In the genomic region with DNA sequence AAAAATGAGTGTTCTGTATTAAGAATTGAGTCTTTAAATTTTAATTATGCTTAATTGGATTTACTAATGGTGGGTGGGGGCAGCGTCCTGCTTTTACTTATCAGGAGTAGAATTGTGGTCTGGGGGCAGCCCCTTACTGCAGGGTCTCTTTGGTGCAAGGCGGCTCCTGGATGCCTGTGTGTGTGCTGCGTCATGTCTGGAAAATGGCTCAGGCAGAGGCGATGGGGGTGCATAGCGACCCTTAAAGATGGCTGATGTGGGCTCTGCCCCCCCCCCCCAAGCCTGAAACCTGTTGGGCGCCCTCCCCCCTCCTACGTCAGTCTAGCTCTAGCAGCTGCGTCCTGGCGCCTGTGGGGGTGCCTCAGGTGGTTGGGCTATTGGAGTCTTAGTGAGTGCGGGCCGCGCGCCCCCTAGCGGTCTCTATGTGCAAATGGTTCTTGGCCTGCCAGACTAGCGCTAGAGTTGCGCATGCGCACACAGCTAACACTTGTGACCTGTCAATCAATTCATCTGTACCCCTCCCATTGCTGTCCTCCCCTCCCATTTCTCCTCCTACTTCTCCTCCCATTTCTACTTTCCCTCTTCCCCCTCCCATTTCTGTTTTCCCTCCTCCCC, we compare ENCODE assay signal across 9 mouse cellular contexts. TPM values are rescaled to one million over a fixed set of nuclear protein-coding genes. Genes with fewer than 3 reads are reported as not detected.
DNase-seq lines count a peak whose midpoint lies in the region; TF ChIP-seq lines count a peak whose summit lies in the region.
"Had no signal": no experiment of that assay in that cellular context is flagged by ENCODE, and none has a peak within 500 bp of the region (broad histone marks: within the 10 kb centered on the region; RNA-seq: fewer than 3 reads in every experiment).

No protein-coding gene starts in this region.

- H3K4me3 ChIP-seq in cortical plate, adult 2 months (ENCODE audit: insufficient read depth, low read length): peak overlapping the region; percentile 78

- TF ChIP-seq CTCF in cortical plate, adult 2 months (IDR thresholded peaks at IDR 0.05; ENCODE audit: extremely low read depth, insufficient read depth, low read length): peak; percentile 54

- peaks cover 2% of the 10 kb centered on the region; the same call in 1 of the 2 replicates for H3K4me1 ChIP-seq in cortical plate, adult 2 months (ENCODE audit: control insufficient read depth, insufficient read depth, low read length)

- TF ChIP-seq POLR2A in cortical plate, adult 2 months (IDR thresholded peaks at IDR 0.05; ENCODE audit: extremely low read depth, insufficient read depth, low read length): peak; percentile 41; the same call in 1 of the 2 replicates

- no peak overlapping the region for H3K27ac ChIP-seq in cortical plate, adult 2 months (ENCODE audit: insufficient read depth, low read length)

- peak; percentile 54 for DNase-seq in CD4-positive helper T cell, adult 2 months (ENCODE audit: low read depth, low spot score)
- peak; percentile 89 to 90 for DNase-seq in adrenal gland, adult (ENCODE audit: inconsistent age in 2 of 2, low spot score in 1 of 2)
- peak; percentile 53 for DNase-seq in gastrocnemius, postnatal 25 days
- peak; percentile 87 for DNase-seq in left cerebral cortex, adult 11 months (ENCODE audit: low spot score)
- DNase-seq in lung, postnatal 10 days: peak; percentile 50
- peak; percentile 92 for DNase-seq in right cerebral cortex, adult 18-20 months
- DNase-seq in ovary, postnatal 36 days (ENCODE audit: low spot score): no peak

RNA-seq across cellular contexts. Expression of gene Rtl1, which starts 57.4 kb away (rescaled TPM):
- polyA plus RNA-seq in cortical plate, adult 2 months (2012; rRNA removed): 0.02 and 0.04 TPM in 2 replicates
- not detected for total RNA-seq in gastrocnemius, postnatal 25 days (2021)
- polyA plus RNA-seq: gonadal fat pad, adult 2 months had no signal
